Mouse (Mus musculus): ENCODE results near the gene Lrmp.

Lrmp gene

DNA sequence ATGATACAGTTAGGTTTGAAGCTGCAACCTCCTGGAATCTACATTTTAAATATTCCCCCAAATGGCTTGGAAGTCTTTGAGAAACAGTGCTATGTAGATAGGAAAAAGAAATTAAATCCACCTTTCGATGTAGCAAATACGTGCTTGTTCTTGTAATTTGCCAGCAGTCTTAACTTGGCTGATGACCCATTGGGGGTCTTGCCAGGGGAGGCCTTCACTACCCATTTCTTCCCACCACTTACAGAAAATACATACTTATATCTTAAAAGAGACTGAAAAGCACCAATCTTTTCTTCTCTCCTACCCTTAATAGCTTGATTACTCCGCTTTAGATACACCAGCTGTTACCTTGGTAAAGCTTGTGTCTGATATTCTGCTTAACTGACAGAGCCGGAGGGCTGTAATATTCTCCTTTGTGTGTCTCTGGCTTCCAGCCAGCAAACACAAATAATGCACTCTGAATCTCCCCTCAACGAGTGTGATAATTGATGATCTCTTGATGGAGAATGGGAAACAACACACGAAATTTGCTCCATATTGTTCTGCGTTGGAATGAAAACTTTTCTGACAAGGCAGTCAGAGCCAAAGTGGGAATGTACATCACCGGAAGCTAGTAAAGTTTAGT lies 94.7 kb downstream of the Lrmp start:
- DNase-seq = peak; percentile 34

DNA sequence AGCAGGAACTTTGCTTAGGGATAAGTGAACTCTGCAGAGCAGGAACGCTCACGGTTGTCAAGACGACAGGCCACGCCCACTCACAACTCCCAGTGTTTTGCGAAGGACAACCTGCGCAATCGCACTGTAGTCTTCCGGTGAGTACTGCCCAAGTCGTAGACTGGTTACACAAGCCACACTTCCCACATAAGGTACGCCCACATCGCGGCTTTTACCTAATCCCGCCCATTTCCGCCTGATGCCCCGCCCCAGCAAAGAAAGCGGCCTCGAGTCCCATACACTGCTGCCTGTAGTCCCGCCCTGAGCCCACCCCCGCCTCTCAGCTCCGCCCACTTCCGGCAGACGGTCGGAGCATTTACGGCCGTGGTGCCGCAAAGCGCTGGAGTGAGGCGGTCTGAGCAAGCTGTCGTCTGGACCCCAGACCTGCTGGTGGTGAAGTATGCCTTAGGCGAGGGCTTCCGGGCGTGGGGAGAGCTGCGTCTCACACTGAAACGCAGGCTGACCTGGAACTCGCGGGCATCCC lies 95.4 kb downstream of the Lrmp start, which contains the start of the genes Casc1 and Etfrf1:
Casc1 (minus strand) TSS at position 190 of the 523 bp plus-strand sequence.
Etfrf1 (plus strand) TSS at position 319 of the 523 bp plus-strand sequence.
- DNase-seq = peak; percentile 99

DNA sequence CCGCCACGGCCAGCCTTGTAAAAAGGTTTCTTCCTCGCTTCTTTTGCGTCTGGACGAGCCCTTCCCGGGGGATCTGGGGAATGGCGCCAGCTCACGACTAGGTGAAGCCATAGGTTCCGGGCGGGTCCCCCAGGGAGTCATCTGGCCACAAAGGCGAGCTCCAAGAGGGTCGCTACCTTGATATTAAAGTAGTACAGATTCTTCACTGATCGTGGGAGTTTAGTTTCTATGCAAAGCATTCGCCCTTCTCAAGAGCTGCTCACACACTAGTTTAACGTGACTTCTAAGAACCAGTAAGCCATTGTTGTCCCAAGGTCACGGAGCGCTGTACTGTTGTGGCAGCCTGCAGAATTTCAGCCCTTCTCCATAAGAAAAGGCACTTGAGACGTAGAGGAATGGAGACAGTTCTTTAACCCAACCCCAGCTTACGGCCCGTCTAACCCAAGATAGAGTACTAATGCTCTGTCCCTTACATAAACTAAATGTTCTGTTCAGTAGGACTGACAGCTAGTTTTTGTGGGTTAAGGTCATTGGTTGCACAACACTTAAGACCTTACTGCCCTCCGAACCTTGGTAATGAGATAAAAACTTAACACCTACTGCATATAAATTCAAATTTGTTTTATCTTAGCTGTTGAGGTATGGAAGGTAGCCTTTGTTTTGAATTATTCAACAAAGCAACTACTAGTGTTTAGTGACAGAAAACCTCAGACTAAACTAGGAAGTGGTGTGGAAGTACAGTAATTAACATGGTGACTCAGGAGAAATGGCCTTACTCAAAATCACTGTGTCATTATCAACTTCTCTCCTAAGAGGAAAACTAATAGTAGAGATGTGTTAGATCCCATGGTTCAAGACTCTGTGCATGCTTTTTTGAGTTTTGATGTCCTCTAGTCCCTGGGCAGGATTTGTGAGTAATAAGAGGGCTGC lies 96.2 kb downstream of the Lrmp start:
- DNase-seq = no peak

DNA sequence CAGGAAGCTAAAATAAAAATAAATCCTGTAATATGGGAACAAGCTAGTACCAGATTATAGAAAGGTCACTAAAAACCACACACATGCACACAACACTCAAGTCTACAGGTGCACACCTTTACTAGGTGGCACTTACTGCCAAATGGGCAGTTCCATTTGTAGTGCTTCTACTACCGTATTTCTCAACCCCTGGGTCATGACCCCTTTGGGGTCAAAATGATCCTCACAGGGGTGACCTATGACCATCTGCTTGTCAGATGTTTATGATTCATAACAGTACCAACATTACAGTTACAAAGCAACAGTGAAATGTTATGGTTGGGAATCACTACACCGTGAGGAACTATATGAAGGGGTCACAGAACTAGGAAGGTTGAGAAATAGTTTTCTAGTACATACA lies 98.5 kb downstream of the Lrmp start:
- DNase-seq = no peak

DNA sequence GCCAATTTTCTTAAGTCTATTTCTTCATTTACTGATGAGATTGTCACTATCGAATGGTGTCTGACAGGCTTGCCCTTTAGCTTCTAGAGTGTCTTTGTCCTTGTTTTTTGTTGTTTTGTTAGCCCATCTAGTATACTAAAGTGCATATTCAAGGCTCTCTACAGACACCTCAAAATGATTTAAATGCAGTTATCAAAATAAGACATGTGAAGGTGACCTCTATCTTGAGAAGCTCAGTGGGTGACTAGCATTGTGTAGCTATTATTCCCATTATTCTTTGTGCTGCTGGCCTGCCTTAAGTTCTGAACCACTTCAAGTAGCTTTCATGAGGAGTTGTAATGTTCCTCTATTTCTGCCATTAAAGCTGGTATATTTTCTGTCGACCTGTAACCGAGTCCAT lies 100.4 kb downstream of the Lrmp start:
- no peak for DNase-seq

DNA sequence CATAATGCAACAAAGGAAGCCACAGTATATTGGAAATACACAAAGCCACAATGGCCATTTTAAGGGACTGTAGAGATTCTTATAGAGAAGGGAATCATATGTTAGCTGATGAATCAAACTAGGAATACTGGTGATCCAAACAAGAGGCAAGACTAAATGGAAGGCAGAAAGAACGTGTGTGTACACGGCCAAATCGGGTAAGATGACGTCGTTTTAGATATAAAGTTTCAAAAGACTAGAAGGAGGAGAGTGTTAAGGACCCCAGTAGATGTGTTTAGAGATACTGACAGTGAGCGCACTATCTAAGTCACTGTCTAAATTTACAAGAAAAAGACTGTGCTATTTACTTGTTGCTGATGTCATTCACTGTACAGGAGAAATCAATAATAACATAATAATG lies 108.8 kb downstream of the Lrmp start:
- no peak for DNase-seq

Data from cerebellum, adult 11 months (tissue).